Mouse (Mus musculus) stomach, embryonic 16.5 days (tissue): Measurements from ENCODE around the gene Trip6. TPM values are rescaled to one million over a fixed set of nuclear protein-coding genes. Genes with fewer than 3 reads are reported as not detected.
A peak's percentile ranks its signal among the peaks of the same experiment; 100 is the strongest.

Source experiments
- ATAC-seq: fragments of 200-750 bp; cut with Nextera tagmentation; 2 replicates; pipeline ENCODE4 v1.8.0; 2017; ENCODE audit warnings: moderate number of reproducible peaks, moderate TSS enrichment; ENCODE audit not compliant: insufficient read depth, low FRiP score
- H3K27ac ChIP-seq: fragments of 300-500 bp; sonication (generic); 2 replicates; pipeline ENCODE4 v1.5.1; 2014; ENCODE audit warnings: low read length
- H3K27me3 ChIP-seq: fragments of 300-500 bp; sonication (generic); 2 replicates; pipeline ENCODE4 v1.6.1; 2014; ENCODE audit warnings: low read length, control low read depth, mixed read lengths; ENCODE audit not compliant: control insufficient read depth, insufficient read depth
- H3K36me3 ChIP-seq: fragments of 300-500 bp; sonication (generic); 2 replicates; pipeline ENCODE4 v1.6.1; 2014; ENCODE audit warnings: low read length; ENCODE audit not compliant: control insufficient read depth, insufficient read depth
- H3K4me1 ChIP-seq: fragments of 300-500 bp; sonication (generic); 2 replicates; pipeline ENCODE4 v1.6.1; 2014; ENCODE audit warnings: low read length, control low read depth, mixed read lengths; ENCODE audit not compliant: control insufficient read depth, insufficient read depth
- H3K4me2 ChIP-seq: fragments of 300-500 bp; sonication (generic); 2 replicates; pipeline ENCODE4 v1.6.1; 2014; ENCODE audit warnings: low read depth, low read length, mixed read lengths
- H3K4me3 ChIP-seq: fragments of 300-500 bp; sonication (generic); replicated peaks from 2 replicates; pipeline ENCODE4 v1.5.1; 2014; ENCODE audit warnings: mild to moderate bottlenecking, low read length
- H3K9ac ChIP-seq: fragments of 300-500 bp; sonication (generic); 2 replicates; pipeline ENCODE4 v1.6.1; 2014; ENCODE audit warnings: low read length
- H3K9me3 ChIP-seq: fragments of 300-500 bp; sonication (generic); replicated peaks from 2 replicates; pipeline ENCODE4 v1.6.1; 2016; ENCODE audit warnings: low read length, control low read depth; ENCODE audit not compliant: control insufficient read depth
- WGBS: fragments of 180-500 bp; shearing (Covaris S2); extraction: QIAGEN DNeasy Blood & Tissue Kit; methylation state at CpG from one replicate; pipeline ENCODE4 v1.1.7; 2014; 5-methylcytosine and 5-hydroxymethylcytosine counted together
- polyA plus RNA-seq: library from polyadenylated mRNA; unstranded; fragments of >200 nt; fragmentation: Nextera tagmentation; extraction: Ambion mirVana; gene quantifications from 2 replicates; pipeline ENCODE4 v1.2.1, GENCODE M21; 2015

The Trip6 gene
- polyA plus RNA-seq = 77.6 and 77.8 TPM in 2 replicates

DNA sequence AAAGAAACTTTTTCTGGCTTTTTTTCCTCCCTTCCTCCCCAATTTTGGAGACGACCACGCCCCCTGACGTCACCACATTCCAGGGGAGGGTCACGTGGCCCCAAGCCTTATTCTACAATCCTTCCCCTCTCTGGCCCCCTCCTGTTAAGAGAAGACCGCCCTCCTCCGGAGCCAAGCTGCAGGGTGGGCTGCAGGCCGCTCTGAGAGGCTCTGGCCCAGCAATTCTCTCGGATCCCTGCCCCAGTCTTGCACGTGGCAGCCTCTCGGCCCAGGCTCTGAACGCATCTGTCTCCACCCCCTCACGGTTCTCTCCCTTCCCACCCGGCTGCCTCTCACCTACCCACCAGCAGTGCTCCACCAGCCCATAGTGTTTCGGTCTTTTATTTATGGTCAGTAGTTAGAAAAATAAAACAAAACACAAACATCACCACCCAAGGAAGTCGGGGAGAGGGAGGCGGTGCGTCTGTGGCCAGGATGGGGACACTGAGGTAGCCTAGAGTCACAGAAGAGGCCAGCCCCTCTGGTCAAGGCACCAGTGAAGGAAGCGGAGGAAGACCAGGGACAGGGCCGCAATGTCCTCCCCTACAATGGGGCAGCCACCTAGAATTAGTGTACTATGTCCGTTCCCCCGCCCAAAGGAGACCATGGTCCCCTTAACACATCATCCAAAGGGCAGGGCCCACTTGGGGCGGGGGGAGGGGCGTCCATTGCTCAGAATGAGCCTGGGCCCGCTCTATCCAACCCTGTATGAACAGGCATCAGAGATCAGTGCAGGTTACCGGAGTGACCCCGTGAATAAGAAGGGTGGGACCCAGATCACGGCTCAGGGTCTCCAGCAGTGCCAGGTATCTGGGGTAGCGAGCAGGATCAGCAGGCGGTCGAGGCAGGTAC lies at the start of gene Trip6:
Gene Trip6 (minus strand): TSS at position 212 of the 891 bp plus-strand sequence.
- Histone ChIP-seq H3K4me2 (peak within 1 kb of the TSS; percentile 90), H3K4me3 (peak within 1 kb of the TSS; percentile 58), H3K9ac (peak within 1 kb of the TSS; percentile 83), H3K4me1 (peaks cover 25% of the 10 kb centered on the region), H3K9me3 (no peaks in the 10 kb centered on the region), H3K36me3 (peaks cover 10% of the 10 kb centered on the region), H3K27me3 (no peaks in the 10 kb centered on the region), H3K27ac (peak within 1 kb of the TSS; percentile 90)
- WGBS = 15% methylated on average over 30 of the region's 30 CpGs
- peak; percentile 94 for ATAC-seq

GRCm38 (mm10) chr5:137358382-137358781 lies 44.2 kb upstream of the Trip6 start:
- H3K27ac ChIP-seq = no peak overlapping the region
- no peaks in the 10 kb centered on the region for H3K9me3 ChIP-seq
- no peak overlapping the region for H3K9ac ChIP-seq
- H3K4me2 ChIP-seq = no peak overlapping the region
- H3K4me1 ChIP-seq = no peaks in the 10 kb centered on the region
- no peak overlapping the region for H3K4me3 ChIP-seq
- H3K27me3 ChIP-seq = no peaks in the 10 kb centered on the region
- H3K36me3 ChIP-seq = peaks cover 56% of the 10 kb centered on the region
- no peak for ATAC-seq
- 32% methylated on average over 7 of the region's 7 CpGs for WGBS

GRCm38 (mm10) chr5:137354091-137354490 lies 39.9 kb upstream of the Trip6 start:
- Histone ChIP-seq H3K36me3 (peaks cover 20% of the 10 kb centered on the region), H3K4me3 (no peak overlapping the region), H3K9me3 (no peaks in the 10 kb centered on the region), H3K4me2 (no peak overlapping the region), H3K27me3 (no peaks in the 10 kb centered on the region), H3K27ac (no peak overlapping the region), H3K4me1 (peaks cover 15% of the 10 kb centered on the region), H3K9ac (no peak overlapping the region)
- 79% methylated on average over 17 of the region's 17 CpGs for WGBS
- no peak for ATAC-seq

DNA sequence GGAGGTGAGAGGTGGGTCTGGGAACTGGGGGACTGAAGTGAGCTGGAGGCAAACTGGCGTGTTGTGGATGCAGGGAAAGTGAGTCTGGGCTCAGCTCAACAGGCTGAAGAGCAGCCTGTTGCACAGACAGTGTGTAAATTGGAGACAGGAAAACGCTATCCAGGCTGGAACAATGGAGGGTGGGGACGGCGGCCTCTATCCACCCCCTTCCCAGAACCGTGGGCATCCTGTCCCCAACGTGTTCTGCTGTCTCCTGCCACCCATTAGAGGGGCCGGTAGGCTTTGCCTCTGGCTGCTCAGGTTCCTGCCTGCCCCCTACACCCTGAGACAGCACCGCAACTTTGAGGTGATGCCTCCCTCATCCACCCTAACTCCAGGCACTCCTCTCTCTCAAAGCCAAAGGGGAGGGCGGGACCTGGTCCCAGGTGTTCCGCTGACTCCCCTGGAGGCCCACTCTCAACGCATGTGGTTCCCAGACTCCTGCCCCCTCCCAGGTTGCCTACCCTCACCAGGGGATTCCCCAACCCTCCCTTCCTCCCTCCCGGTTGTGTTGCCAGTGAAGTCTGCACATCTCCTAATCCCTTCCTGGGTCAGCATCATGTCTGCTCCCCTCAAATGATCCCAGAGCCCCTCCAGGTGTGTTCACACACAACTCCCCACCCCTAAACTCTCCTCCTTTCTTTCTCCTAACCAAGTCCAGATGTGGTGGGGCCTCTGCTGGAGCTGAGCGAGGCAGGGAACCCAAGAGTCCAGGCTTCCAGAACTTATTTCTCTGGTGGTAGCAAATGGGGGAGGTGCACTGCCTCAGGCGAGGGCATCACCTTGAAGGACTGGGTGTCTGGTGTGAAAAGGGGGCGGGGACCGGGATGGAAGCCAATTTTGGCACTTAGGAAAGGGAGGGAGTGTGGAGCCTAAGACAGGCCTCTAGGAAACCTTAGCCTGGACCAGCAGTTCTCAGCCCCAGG lies 38.1 kb upstream of the Trip6 start:
- WGBS = 12% methylated on average over 16 of the region's 16 CpGs
- peak overlapping the region; percentile 98 for H3K27ac ChIP-seq
- ATAC-seq = no peak
- H3K4me2 ChIP-seq = peak overlapping the region; percentile 89
- no peaks in the 10 kb centered on the region for H3K9me3 ChIP-seq
- peak overlapping the region; percentile 93 for H3K4me3 ChIP-seq
- H3K4me1 ChIP-seq = peaks cover 28% of the 10 kb centered on the region
- H3K36me3 ChIP-seq = peaks cover 20% of the 10 kb centered on the region
- H3K9ac ChIP-seq = peak overlapping the region; percentile 96
- no peaks in the 10 kb centered on the region for H3K27me3 ChIP-seq

DNA sequence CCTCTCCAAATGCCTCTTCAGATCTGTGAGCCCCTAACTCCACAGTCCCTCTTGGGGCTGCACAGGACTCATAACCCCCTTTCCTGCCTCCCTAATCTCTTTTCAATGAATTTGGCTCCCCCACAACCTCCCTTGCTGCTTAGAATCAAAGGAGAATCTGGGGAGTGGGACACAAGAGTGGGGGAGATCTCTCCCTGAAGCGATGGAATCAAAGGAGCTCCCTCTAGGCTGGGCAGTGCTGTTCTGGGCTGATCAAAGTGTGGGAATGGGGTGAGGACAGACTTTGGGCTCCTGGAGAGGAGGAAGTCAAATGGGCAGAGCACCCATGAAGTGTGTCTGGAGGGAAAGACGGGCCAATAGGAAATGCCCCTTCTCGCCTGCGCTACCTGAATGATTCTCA lies 37.2 kb upstream of the Trip6 start:
- H3K9ac ChIP-seq = peak overlapping the region; percentile 96
- peak overlapping the region; percentile 98 for H3K27ac ChIP-seq
- H3K27me3 ChIP-seq = no peaks in the 10 kb centered on the region
- H3K4me1 ChIP-seq = peaks cover 35% of the 10 kb centered on the region
- H3K9me3 ChIP-seq = no peaks in the 10 kb centered on the region
- WGBS = 12% methylated on average over 4 of the region's 4 CpGs
- no peak for ATAC-seq
- peak overlapping the region; percentile 89 for H3K4me2 ChIP-seq
- peaks cover 18% of the 10 kb centered on the region for H3K36me3 ChIP-seq
- peak overlapping the region; percentile 93 for H3K4me3 ChIP-seq

- Histone ChIP-seq H3K36me3 (peaks cover 15% of the 10 kb centered on the region), H3K4me2 (peak overlapping the region; percentile 89), H3K4me3 (peak overlapping the region; percentile 93), H3K9me3 (no peaks in the 10 kb centered on the region), H3K9ac (peak overlapping the region; percentile 96), H3K4me1 (peaks cover 35% of the 10 kb centered on the region), H3K27me3 (no peaks in the 10 kb centered on the region), H3K27ac (peak overlapping the region; percentile 98)
- ATAC-seq = no peak
- under 1% methylated on average over 8 of the region's 8 CpGs for WGBS
These were observed 36.8 kb upstream of the Trip6 start for GRCm38 (mm10) chr5:137351058-137351380.

GRCm38 (mm10) chr5:137350205-137351057 lies 36.2 kb upstream of the Trip6 start:
- ATAC-seq = peak; percentile 52
- Histone ChIP-seq H3K9me3 (no peaks in the 10 kb centered on the region), H3K27me3 (no peaks in the 10 kb centered on the region), H3K4me2 (peak overlapping the region; percentile 89), H3K36me3 (peaks cover 10% of the 10 kb centered on the region), H3K4me1 (peaks cover 35% of the 10 kb centered on the region), H3K27ac (peak overlapping the region; percentile 98), H3K9ac (peak overlapping the region; percentile 96), H3K4me3 (peak overlapping the region; percentile 93)
- under 1% methylated on average over 55 of the region's 55 CpGs for WGBS

DNA sequence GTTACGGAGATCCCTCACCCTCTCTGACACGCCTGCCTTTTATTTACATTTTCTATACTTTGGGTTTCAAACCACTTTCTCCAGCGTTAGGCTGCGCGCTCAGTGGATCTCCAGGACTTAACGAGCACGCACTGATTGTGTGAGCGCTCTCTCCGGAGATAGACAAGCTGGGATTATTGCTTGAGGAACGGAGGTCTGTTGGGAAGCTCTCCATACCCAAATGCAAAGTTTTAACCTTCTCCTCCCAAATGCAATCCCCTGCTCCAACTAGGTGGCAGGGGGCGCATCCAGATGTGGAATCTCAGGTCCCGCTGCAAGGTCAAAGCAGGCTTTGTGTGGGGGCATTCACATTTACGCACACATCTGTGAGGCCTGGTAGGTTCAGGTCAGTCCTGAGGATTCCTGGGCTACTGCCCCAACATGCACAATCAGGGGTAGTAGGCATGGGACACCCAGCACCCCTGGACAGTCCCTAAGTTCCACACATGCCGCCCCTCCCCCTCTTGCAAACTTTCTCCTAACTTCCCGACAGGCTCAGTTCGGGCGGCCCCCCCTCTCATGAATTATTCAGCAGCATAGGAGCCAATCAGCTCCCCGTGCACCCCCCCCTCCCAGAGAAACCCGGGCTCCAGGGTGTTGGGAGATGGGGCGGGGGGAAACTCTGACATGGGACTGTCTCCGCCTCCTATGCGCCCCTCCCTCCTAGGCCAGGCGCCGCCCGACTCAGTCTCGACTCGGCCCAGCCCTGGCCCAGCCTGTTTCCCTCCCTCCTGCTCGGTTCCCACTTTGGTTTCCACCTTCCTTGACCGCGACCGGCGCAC lies 35.4 kb upstream of the Trip6 start, which contains the start of gene Ephb4:
Gene Ephb4 (plus strand): TSS at position 726 of the 821 bp plus-strand sequence.
- H3K4me3 ChIP-seq = peak within 1 kb of the TSS; percentile 93
- ATAC-seq = peak; percentile 96
- peaks cover 35% of the 10 kb centered on the region for H3K4me1 ChIP-seq
- H3K9ac ChIP-seq = peak within 1 kb of the TSS; percentile 96
- peak within 1 kb of the TSS; percentile 89 for H3K4me2 ChIP-seq
- H3K36me3 ChIP-seq = peaks cover 8% of the 10 kb centered on the region
- peak within 1 kb of the TSS; percentile 98 for H3K27ac ChIP-seq
- H3K9me3 ChIP-seq = no peaks in the 10 kb centered on the region
- WGBS = under 1% methylated on average over 32 of the region's 32 CpGs
- no peaks in the 10 kb centered on the region for H3K27me3 ChIP-seq
